Mouse (Mus musculus) activated CD4-positive, CD25-positive, alpha-beta regulatory T cell, adult 4 months (primary cell): ENCODE measurements around the gene Hmgcs2. TPM values are rescaled to one million over a fixed set of nuclear protein-coding genes. Genes with fewer than 3 reads are reported as not detected.

Source experiments
- ATAC-seq: one replicate; pipeline ENCODE4 v1.8.0; 2017
- polyA plus RNA-seq, 2 experiments: library from polyadenylated mRNA; unstranded; fragments of 100-300 nt; shearing (Covaris generic); gene quantifications; one replicate each; pipeline ENCODE4 v1.2.1; 2017

Gene Hmgcs2
- polyA plus RNA-seq, 2 experiments from 2014 or later: not detected

GRCm38 (mm10) chr3:98339097-98339705 is 59.0 kb downstream of the Hmgcs2 start:
- peak; percentile 20 for ATAC-seq

GRCm38 (mm10) chr3:98339706-98340109 is 59.5 kb downstream of the Hmgcs2 start, which contains the start of gene Phgdh:
Phgdh (minus strand) TSS chr3:98339990.
- peak; percentile 86 for ATAC-seq

- no peak for ATAC-seq
Observed at GRCm38 (mm10) chr3:98340818-98341594, 60.8 kb downstream of the Hmgcs2 start.

GRCm38 (mm10) chr3:98343235-98343634 is 63.0 kb downstream of the Hmgcs2 start:
- no peak for ATAC-seq

- peak; percentile 100 for ATAC-seq
Observed at GRCm38 (mm10) chr3:98348106-98348505, 67.9 kb downstream of the Hmgcs2 start.

GRCm38 (mm10) chr3:98348705-98349104 is 68.5 kb downstream of the Hmgcs2 start:
- ATAC-seq: peak; percentile 11

- peak; percentile 54 for ATAC-seq
Observed at GRCm38 (mm10) chr3:98353892-98354291, 73.7 kb downstream of the Hmgcs2 start.

- no peak for ATAC-seq
Observed at GRCm38 (mm10) chr3:98355344-98356025, 75.2 kb downstream of the Hmgcs2 start.

- ATAC-seq: no peak
Observed at GRCm38 (mm10) chr3:98356026-98356365, 75.8 kb downstream of the Hmgcs2 start.

GRCm38 (mm10) chr3:98356632-98357370 is 76.6 kb downstream of the Hmgcs2 start:
- no peak for ATAC-seq

Other genes starting within 250 kb of the Hmgcs2 start
- gene Adam30, start 119.8 kb upstream of the Hmgcs2 start, polyA plus RNA-seq: not detected
- not detected for gene Reg4, start 58.3 kb upstream of the Hmgcs2 start, polyA plus RNA-seq
- 100 to 1,000 TPM; 107 to 156 TPM for gene Phgdh, start 59.6 kb downstream of the Hmgcs2 start, polyA plus RNA-seq
- gene Zfp697, start 102.0 kb downstream of the Hmgcs2 start, polyA plus RNA-seq: under 1 TPM in 1 of 2 experiments, not detected in 1; 0.11 TPM
- gene Gm4450, start 176.7 kb downstream of the Hmgcs2 start, polyA plus RNA-seq: not detected
- gene Hsd3b4, start 230.1 kb downstream of the Hmgcs2 start, polyA plus RNA-seq: not detected